Mouse (Mus musculus) intestine, embryonic 15.5 days (tissue): ENCODE data around the gene Lad1. TPM values are rescaled to one million over a fixed set of nuclear protein-coding genes. Genes with fewer than 3 reads are reported as not detected.

Source experiments
- ATAC-seq: fragments of 200-750 bp; cut with Nextera tagmentation; 2 replicates; pipeline ENCODE4 v1.8.0; 2017; ENCODE audit warnings: moderate TSS enrichment, moderate library complexity
- H3K27ac ChIP-seq: fragments of 300-500 bp; sonication (generic); 2 replicates; pipeline ENCODE4 v1.5.1; 2015; ENCODE audit warnings: mild to moderate bottlenecking, inconsistent platforms
- H3K27me3 ChIP-seq: fragments of 300-500 bp; sonication (generic); replicated peaks from 2 replicates; pipeline ENCODE4 v1.6.1; 2015; ENCODE audit warnings: inconsistent platforms
- H3K36me3 ChIP-seq: fragments of 300-500 bp; sonication (generic); 2 replicates; pipeline ENCODE4 v1.6.1; 2015; ENCODE audit warnings: inconsistent platforms
- H3K4me1 ChIP-seq: fragments of 300-500 bp; sonication (generic); replicated peaks from 2 replicates; pipeline ENCODE4 v1.6.1; 2015; ENCODE audit warnings: inconsistent platforms
- H3K4me2 ChIP-seq: fragments of 300-500 bp; sonication (generic); replicated peaks from 2 replicates; pipeline ENCODE4 v1.6.1; 2015; ENCODE audit warnings: mild to moderate bottlenecking, inconsistent platforms
- H3K4me3 ChIP-seq: fragments of 300-500 bp; sonication (generic); replicated peaks from 2 replicates; pipeline ENCODE4 v1.5.1; 2015; ENCODE audit warnings: inconsistent platforms
- H3K9ac ChIP-seq: fragments of 300-500 bp; sonication (generic); 2 replicates; pipeline ENCODE4 v1.6.1; 2015; ENCODE audit warnings: inconsistent platforms
- H3K9me3 ChIP-seq: fragments of 300-500 bp; sonication (generic); 2 replicates; pipeline ENCODE4 v1.6.1; 2016; ENCODE audit warnings: inconsistent platforms
- WGBS: fragments of 180-500 bp; shearing (Covaris S2); methylation state at CpG from one replicate; pipeline ENCODE4 v1.1.7; 2015; 5-methylcytosine and 5-hydroxymethylcytosine counted together
- polyA plus RNA-seq: library from polyadenylated mRNA; unstranded; fragments of >200 nt; fragmentation: Nextera tagmentation; extraction: Ambion mirVana; gene quantifications from 2 replicates; pipeline ENCODE4 v1.2.1, GENCODE M21; 2015

The Lad1 gene
- 179 and 196 TPM in 2 replicates for polyA plus RNA-seq

GRCm38 (mm10) chr1:135818481-135819086 lies at the start of gene Lad1:
Lad1 (plus strand) TSS chr1:135818598.
- peak within 1 kb of the TSS; percentile 94 for H3K27ac ChIP-seq
- no peaks in the 10 kb centered on the region for H3K36me3 ChIP-seq
- WGBS: under 1% methylated on average over 63 of the region's 63 CpGs
- no peaks in the 10 kb centered on the region for H3K9me3 ChIP-seq
- peak within 1 kb of the TSS; percentile 89 for H3K4me2 ChIP-seq
- peaks cover 10% of the 10 kb centered on the region for H3K27me3 ChIP-seq
- ATAC-seq: peak; percentile 82
- peak within 1 kb of the TSS; percentile 48 for H3K9ac ChIP-seq
- H3K4me1 ChIP-seq: peaks cover 16% of the 10 kb centered on the region
- peak within 1 kb of the TSS; percentile 44 for H3K4me3 ChIP-seq

GRCm38 (mm10) chr1:135770237-135770636 lies 48.2 kb upstream of the Lad1 start:
- Histone ChIP-seq H3K27me3 (no peaks in the 10 kb centered on the region), H3K9ac (no peak overlapping the region), H3K4me3 (no peak overlapping the region), H3K9me3 (no peaks in the 10 kb centered on the region), H3K36me3 (peaks cover 11% of the 10 kb centered on the region; the same call in 1 of the 2 replicates), H3K4me1 (peaks cover 30% of the 10 kb centered on the region), H3K4me2 (no peak overlapping the region), H3K27ac (no peak overlapping the region)
- WGBS: 73% methylated on average over 7 of the region's 7 CpGs
- ATAC-seq: no peak

DNA sequence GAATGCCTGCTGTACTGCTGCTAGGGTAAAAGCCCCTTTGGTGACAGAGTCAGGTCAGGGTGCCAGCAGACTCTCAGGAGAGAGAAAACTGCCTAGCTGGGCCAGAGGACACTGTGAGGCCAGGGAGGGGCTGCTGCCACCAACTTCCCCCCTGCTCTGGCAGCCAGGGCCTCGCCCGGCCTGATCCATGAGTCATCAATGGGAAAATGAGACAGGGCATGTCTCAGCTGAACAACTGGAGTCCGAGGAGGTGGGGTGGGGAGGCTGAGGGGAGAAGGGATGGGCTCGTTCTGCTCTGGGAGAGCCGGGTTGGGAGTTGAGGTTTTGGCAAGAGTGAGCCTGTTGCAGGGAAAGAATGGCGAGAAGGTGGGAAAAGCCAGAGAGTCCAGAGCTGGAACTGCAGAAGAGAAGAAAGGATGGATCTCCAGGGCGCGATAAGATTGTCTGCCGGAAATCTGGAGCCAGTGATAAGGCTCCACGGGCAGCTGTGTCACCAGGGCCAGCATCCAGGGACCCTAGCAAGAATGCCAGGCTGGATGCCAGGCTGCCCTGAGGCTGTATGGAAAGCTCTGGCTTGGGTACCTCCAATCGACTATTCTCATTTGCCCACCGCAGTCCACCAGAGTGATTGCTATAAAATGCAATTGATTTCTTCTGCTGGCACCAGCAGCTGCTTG lies 47.4 kb upstream of the Lad1 start:
- Histone ChIP-seq H3K9ac (no peak overlapping the region), H3K27me3 (no peaks in the 10 kb centered on the region), H3K4me1 (peaks cover 23% of the 10 kb centered on the region), H3K27ac (no peak overlapping the region), H3K9me3 (no peaks in the 10 kb centered on the region), H3K4me3 (no peak overlapping the region), H3K36me3 (peaks cover 11% of the 10 kb centered on the region; the same call in 1 of the 2 replicates), H3K4me2 (no peak overlapping the region)
- peak; percentile 62 for ATAC-seq
- WGBS: 47% methylated on average over 12 of the region's 12 CpGs

DNA sequence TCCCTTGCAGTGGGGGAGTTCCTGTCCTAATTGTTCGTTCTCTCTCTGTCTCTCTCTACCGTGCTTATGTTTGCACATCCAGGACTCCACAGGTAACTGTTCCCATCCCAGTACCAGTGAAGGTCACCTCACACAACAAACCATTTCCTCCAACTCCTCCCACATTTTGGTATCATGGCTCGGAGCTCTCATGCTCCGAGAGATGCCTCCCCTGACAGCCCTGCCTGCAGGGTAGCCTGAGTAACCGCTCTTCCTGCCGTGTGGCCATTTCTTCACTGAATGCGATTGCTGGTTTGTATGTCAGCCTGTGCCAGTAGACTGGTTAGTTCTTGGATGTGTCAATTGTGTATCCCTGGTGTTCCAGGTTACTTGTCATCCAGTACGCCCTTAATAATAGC lies 46.8 kb upstream of the Lad1 start:
- Histone ChIP-seq H3K36me3 (peaks cover 11% of the 10 kb centered on the region; the same call in 1 of the 2 replicates), H3K4me1 (peaks cover 23% of the 10 kb centered on the region), H3K9ac (no peak overlapping the region), H3K27ac (no peak overlapping the region), H3K27me3 (no peaks in the 10 kb centered on the region), H3K4me2 (no peak overlapping the region), H3K9me3 (no peaks in the 10 kb centered on the region), H3K4me3 (no peak overlapping the region)
- no peak for ATAC-seq
- WGBS: 71% methylated on average over 8 of the region's 8 CpGs

DNA sequence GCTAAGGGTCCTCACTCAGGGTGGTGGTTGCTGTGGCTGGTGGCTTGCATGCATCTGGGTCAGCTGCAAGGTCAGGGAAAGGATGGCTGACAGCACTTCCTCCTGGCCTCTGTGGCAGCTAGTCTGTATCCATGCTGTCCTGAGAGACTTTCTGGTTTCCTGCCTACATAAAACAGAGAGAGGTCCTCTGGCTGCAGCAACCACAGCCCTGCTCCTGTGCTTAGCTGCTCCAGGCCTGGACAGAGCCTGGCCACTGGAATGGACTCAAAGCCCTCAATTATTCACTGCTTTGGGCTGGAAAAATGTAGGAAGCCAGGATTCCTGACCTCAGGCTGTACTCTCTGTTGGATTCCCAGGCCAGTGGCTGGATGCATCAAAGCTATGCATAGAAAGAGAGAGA lies 41.8 kb upstream of the Lad1 start:
- H3K27ac ChIP-seq: no peak overlapping the region
- peaks cover 13% of the 10 kb centered on the region for H3K4me1 ChIP-seq
- H3K4me3 ChIP-seq: no peak overlapping the region
- H3K4me2 ChIP-seq: no peak overlapping the region
- ATAC-seq: no peak
- no peaks in the 10 kb centered on the region for H3K36me3 ChIP-seq
- no peak overlapping the region for H3K9ac ChIP-seq
- H3K9me3 ChIP-seq: no peaks in the 10 kb centered on the region
- no peaks in the 10 kb centered on the region for H3K27me3 ChIP-seq

GRCm38 (mm10) chr1:135777046-135777445 lies 41.4 kb upstream of the Lad1 start:
- no peak overlapping the region for H3K9ac ChIP-seq
- peaks cover 13% of the 10 kb centered on the region for H3K4me1 ChIP-seq
- WGBS: 96% methylated on average over 1 of the region's 1 CpGs
- no peak overlapping the region for H3K27ac ChIP-seq
- no peaks in the 10 kb centered on the region for H3K27me3 ChIP-seq
- H3K9me3 ChIP-seq: no peaks in the 10 kb centered on the region
- no peak for ATAC-seq
- no peaks in the 10 kb centered on the region for H3K36me3 ChIP-seq
- H3K4me2 ChIP-seq: no peak overlapping the region
- H3K4me3 ChIP-seq: no peak overlapping the region

DNA sequence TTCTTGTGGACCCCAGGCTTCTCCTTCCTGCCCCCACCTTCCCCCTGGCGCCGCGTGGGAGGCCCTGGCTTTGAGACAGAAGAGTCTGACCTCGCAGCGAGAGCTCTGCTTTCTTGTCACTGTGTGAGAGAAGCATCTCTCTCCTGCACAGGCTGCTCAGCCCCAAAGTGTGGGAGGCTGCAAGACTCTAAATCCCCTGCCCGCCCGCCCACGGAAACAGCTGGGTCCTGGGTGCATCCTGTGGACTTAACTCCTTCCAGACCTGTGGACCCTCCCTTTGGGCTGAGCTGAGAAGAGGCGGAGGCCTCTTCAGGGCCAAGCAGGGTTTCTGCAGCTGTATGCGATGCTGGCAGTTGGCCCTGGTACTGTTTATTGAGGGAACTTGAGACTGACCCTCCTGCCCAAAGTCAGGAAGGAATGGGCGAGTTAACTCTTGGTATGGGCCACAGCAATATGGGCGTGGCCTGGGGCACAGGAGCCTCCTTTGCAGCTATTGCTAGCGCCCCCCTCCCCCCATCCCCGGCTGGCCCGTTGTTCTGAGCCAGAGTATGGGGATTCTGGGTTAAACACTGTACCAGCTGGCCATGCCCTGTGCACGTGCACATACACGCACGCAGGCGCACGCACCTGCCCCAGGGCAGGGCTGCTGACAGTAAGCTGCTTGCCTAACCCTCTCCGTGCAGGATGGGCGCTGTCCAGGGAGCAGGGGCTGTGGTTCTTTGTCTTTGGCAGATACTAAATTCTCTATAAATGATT lies 39.4 kb upstream of the Lad1 start, which contains the start of gene Tnni1:
TSS of gene Tnni1 (plus strand) at position 655 of the 756 bp plus-strand sequence.
- ATAC-seq: peak; percentile 62
- no peak within 1 kb of the TSS for H3K9ac ChIP-seq
- 24% methylated on average over 22 of the region's 22 CpGs for WGBS
- peaks cover 13% of the 10 kb centered on the region for H3K4me1 ChIP-seq
- no peaks in the 10 kb centered on the region for H3K36me3 ChIP-seq
- H3K4me3 ChIP-seq: no peak within 1 kb of the TSS
- no peaks in the 10 kb centered on the region for H3K27me3 ChIP-seq
- H3K9me3 ChIP-seq: no peaks in the 10 kb centered on the region
- peak within 1 kb of the TSS; percentile 32 for H3K4me2 ChIP-seq
- H3K27ac ChIP-seq: peak within 1 kb of the TSS; percentile 57

- Histone ChIP-seq H3K4me3 (no peak overlapping the region), H3K4me2 (no peak overlapping the region), H3K27me3 (no peaks in the 10 kb centered on the region), H3K36me3 (no peaks in the 10 kb centered on the region), H3K9ac (0 out of 2 replicates have a peak overlapping the region, but pooled peaks have one; percentile 19), H3K27ac (no peak overlapping the region), H3K9me3 (no peaks in the 10 kb centered on the region), H3K4me1 (peaks cover 13% of the 10 kb centered on the region)
- no peak for ATAC-seq
- WGBS: 44% methylated on average over 4 of the region's 4 CpGs
These were observed 37.7 kb upstream of the Lad1 start for GRCm38 (mm10) chr1:135780649-135781048.

- no peak overlapping the region for H3K27ac ChIP-seq
- ATAC-seq: peak; percentile 50; the same call in 1 of the 2 replicates
- H3K9ac ChIP-seq: 0 out of 2 replicates have a peak overlapping the region, but pooled peaks have one; percentile 19
- H3K36me3 ChIP-seq: no peaks in the 10 kb centered on the region
- 15% methylated on average over 13 of the region's 13 CpGs for WGBS
- H3K4me3 ChIP-seq: no peak overlapping the region
- H3K27me3 ChIP-seq: no peaks in the 10 kb centered on the region
- H3K9me3 ChIP-seq: no peaks in the 10 kb centered on the region
- no peak overlapping the region for H3K4me2 ChIP-seq
- H3K4me1 ChIP-seq: peaks cover 13% of the 10 kb centered on the region
These were observed 37.2 kb upstream of the Lad1 start for GRCm38 (mm10) chr1:135781220-135781619.

DNA sequence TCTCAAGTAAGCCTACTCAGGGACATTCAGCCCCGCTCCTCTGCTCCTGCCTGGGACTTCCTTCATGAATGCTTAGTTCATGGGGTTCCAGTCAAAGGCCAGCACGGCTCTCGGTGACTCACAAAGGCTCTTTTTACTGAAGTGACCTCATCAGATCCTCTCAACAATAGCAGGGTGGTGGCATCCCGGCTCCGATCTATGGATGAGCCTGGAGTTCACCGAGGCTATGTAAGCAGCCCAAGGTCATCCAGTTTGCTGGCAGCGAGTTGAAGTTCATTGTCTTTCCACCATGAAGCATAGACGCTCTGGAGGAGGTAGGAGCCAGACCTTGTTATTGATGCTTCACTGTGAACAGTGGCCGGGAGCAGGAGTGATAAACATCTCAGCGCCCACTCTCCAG lies 35.6 kb upstream of the Lad1 start:
- ATAC-seq: no peak
- no peaks in the 10 kb centered on the region for H3K9me3 ChIP-seq
- H3K27ac ChIP-seq: no peak overlapping the region
- H3K36me3 ChIP-seq: no peaks in the 10 kb centered on the region
- H3K27me3 ChIP-seq: no peaks in the 10 kb centered on the region
- H3K4me2 ChIP-seq: no peak overlapping the region
- 57% methylated on average over 10 of the region's 10 CpGs for WGBS
- no peak overlapping the region for H3K9ac ChIP-seq
- no peak overlapping the region for H3K4me3 ChIP-seq
- peaks cover 13% of the 10 kb centered on the region for H3K4me1 ChIP-seq

- WGBS: 47% methylated on average over 3 of the region's 3 CpGs
- ATAC-seq: peak; percentile 42; the same call in 1 of the 2 replicates
- Histone ChIP-seq H3K4me2 (no peak overlapping the region), H3K27ac (no peak overlapping the region), H3K27me3 (no peaks in the 10 kb centered on the region), H3K4me1 (peaks cover 13% of the 10 kb centered on the region), H3K9ac (no peak overlapping the region), H3K36me3 (no peaks in the 10 kb centered on the region), H3K4me3 (no peak overlapping the region), H3K9me3 (no peaks in the 10 kb centered on the region)
These were observed 30.6 kb upstream of the Lad1 start for GRCm38 (mm10) chr1:135787799-135788198.

GRCm38 (mm10) chr1:135788708-135789107 lies 29.7 kb upstream of the Lad1 start:
- H3K4me2 ChIP-seq: peak overlapping the region; percentile 46
- ATAC-seq: peak; percentile 41
- no peaks in the 10 kb centered on the region for H3K9me3 ChIP-seq
- H3K4me3 ChIP-seq: no peak overlapping the region
- H3K36me3 ChIP-seq: no peaks in the 10 kb centered on the region
- WGBS: 8% methylated on average over 10 of the region's 10 CpGs
- H3K9ac ChIP-seq: no peak overlapping the region
- H3K27me3 ChIP-seq: no peaks in the 10 kb centered on the region
- H3K4me1 ChIP-seq: peaks cover 19% of the 10 kb centered on the region
- no peak overlapping the region for H3K27ac ChIP-seq
